8 mouse cellular contexts compared by ENCODE assay signal in genomic region chr7:126799050-126799467, GRCm38 (mm10). TPM values are rescaled to one million over a fixed set of nuclear protein-coding genes. Genes with fewer than 3 reads are reported as not detected.
DNase-seq lines count a peak whose midpoint lies in the region; ATAC-seq and TF ChIP-seq lines count a peak whose summit lies in the region.

No protein-coding gene starts in this region.

- H3K9me3 ChIP-seq in E14TG2a.4 (ENCODE audit: low read length), result no peaks in the 10 kb centered on the region
- H3K9me3 ChIP-seq in forebrain, embryonic 13.5 days (replicated peaks), result no peaks in the 10 kb centered on the region
- H3K9me3 ChIP-seq in neural tube, embryonic 15.5 days (replicated peaks), result no peaks in the 10 kb centered on the region

- intact Hi-C loops in heart, postnatal 14 days (cut with DNase I), result loop anchor here (10.0 kb wide), 2 partner anchors 546 to 676 kb away; partner anchors contain the start of genes Fbrs and Zfp768

- H3K27me3 ChIP-seq in E14TG2a.4 (ENCODE audit: insufficient read depth, low read length), result no peaks in the 10 kb centered on the region
- no peaks in the 10 kb centered on the region for H3K27me3 ChIP-seq in forebrain, embryonic 13.5 days
- no peaks in the 10 kb centered on the region for H3K27me3 ChIP-seq in neural tube, embryonic 15.5 days (replicated peaks)

- under 1% methylated on average over 26 of the region's 36 CpGs for WGBS in forebrain, embryonic 13.5 days
- WGBS in neural tube, embryonic 15.5 days, result under 1% methylated on average over 30 of the region's 36 CpGs

- H3K4me1 ChIP-seq in E14TG2a.4 (replicated peaks; ENCODE audit: low read depth, low read length), result peaks cover 59% of the 10 kb centered on the region
- H3K4me1 ChIP-seq in forebrain, embryonic 13.5 days, result peaks cover 39% of the 10 kb centered on the region
- peaks cover 42% of the 10 kb centered on the region for H3K4me1 ChIP-seq in neural tube, embryonic 15.5 days

- peak; percentile 97 for ATAC-seq in forebrain, embryonic 13.5 days
- peak; percentile 96 for ATAC-seq in neural tube, embryonic 15.5 days (ENCODE audit: low FRiP score)

- no peak for TF ChIP-seq CTCF in E14TG2a.4 (conservative IDR thresholded peaks at IDR 0.05; ENCODE audit: low read length)

- peak overlapping the region; percentile 89 for H3K9ac ChIP-seq in forebrain, embryonic 13.5 days
- peak overlapping the region; percentile 81 for H3K9ac ChIP-seq in neural tube, embryonic 15.5 days (replicated peaks)

- H3K4me3 ChIP-seq in E14TG2a.4 (replicated peaks; ENCODE audit: low read length), result peak overlapping the region; percentile 99
- H3K4me3 ChIP-seq in forebrain, embryonic 13.5 days, result peak overlapping the region; percentile 76
- peak overlapping the region; percentile 85 for H3K4me3 ChIP-seq in neural tube, embryonic 15.5 days (replicated peaks)

- peak; percentile 91 for DNase-seq in c-Kit-positive CD71-positive TER-119-positive erythroid progenitor cells, embryonic 14.5 days (ENCODE audit: low spot score)
- peak; percentile 96 to 97 for DNase-seq in heart, postnatal 14 days
- peak; percentile 98 for DNase-seq in layer of hippocampus, adult 11-12 months (ENCODE audit: low spot score)
- peak; percentile 99 to 100 for DNase-seq in lung, adult 18-20 months
- peak; percentile 94 for DNase-seq in testis, postnatal 14 days (ENCODE audit: low spot score)

- H3K27ac ChIP-seq in forebrain, embryonic 13.5 days, result peak overlapping the region; percentile 93
- H3K27ac ChIP-seq in neural tube, embryonic 15.5 days (replicated peaks), result peak overlapping the region; percentile 95

- H3K36me3 ChIP-seq in E14TG2a.4 (ENCODE audit: insufficient read depth, low read length), result peaks cover 68% of the 10 kb centered on the region
- H3K36me3 ChIP-seq in forebrain, embryonic 13.5 days (ENCODE audit: poor library complexity, severe bottlenecking), result peaks cover 57% of the 10 kb centered on the region
- peaks cover 32% of the 10 kb centered on the region for H3K36me3 ChIP-seq in neural tube, embryonic 15.5 days

- H3K4me2 ChIP-seq in forebrain, embryonic 13.5 days, result peak overlapping the region; percentile 88
- peak overlapping the region; percentile 89 for H3K4me2 ChIP-seq in neural tube, embryonic 15.5 days

RNA-seq across cellular contexts. Expression of gene Fam57b, which starts 1.6 kb away (rescaled TPM):
- 27.0 and 30.0 TPM in 2 replicates for polyA plus RNA-seq in forebrain, embryonic 13.5 days (2015; fragmentation: Nextera tagmentation; extraction: Ambion mirVana)
- total RNA-seq in heart, postnatal 14 days (2021), result 10 to 100 TPM; 12.9 to 13.7 TPM
- polyA plus RNA-seq in neural tube, embryonic 15.5 days (2015; fragmentation: Nextera tagmentation; extraction: Ambion mirVana), result 48.2 and 54.4 TPM in 2 replicates

RNA-seq across cellular contexts. Expression of gene Ppp4c, which starts 6.8 kb away (rescaled TPM):
- polyA plus RNA-seq in forebrain, embryonic 13.5 days (2015; fragmentation: Nextera tagmentation; extraction: Ambion mirVana), result 246 and 258 TPM in 2 replicates
- total RNA-seq in heart, postnatal 14 days (2021), result 10 to 100 TPM; 38.8 to 49.6 TPM
- polyA plus RNA-seq in neural tube, embryonic 15.5 days (2015; fragmentation: Nextera tagmentation; extraction: Ambion mirVana), result 154 and 188 TPM in 2 replicates

RNA-seq across cellular contexts. Expression of gene Tbx6, which starts 17.8 kb away (rescaled TPM):
- 0.43 and 0.55 TPM in 2 replicates for polyA plus RNA-seq in forebrain, embryonic 13.5 days (2015; fragmentation: Nextera tagmentation; extraction: Ambion mirVana)
- total RNA-seq in heart, postnatal 14 days (2021), result under 1 TPM; 0.44 to 0.62 TPM
- 0.34 and 0.35 TPM in 2 replicates for polyA plus RNA-seq in neural tube, embryonic 15.5 days (2015; fragmentation: Nextera tagmentation; extraction: Ambion mirVana)

RNA-seq across cellular contexts. Expression of gene Ypel3, which starts 22.3 kb away (rescaled TPM):
- 124 and 143 TPM in 2 replicates for polyA plus RNA-seq in forebrain, embryonic 13.5 days (2015; fragmentation: Nextera tagmentation; extraction: Ambion mirVana)
- total RNA-seq in heart, postnatal 14 days (2021), result 10 to 100 TPM; 62.9 to 77.1 TPM
- polyA plus RNA-seq in neural tube, embryonic 15.5 days (2015; fragmentation: Nextera tagmentation; extraction: Ambion mirVana), result 187 and 207 TPM in 2 replicates

RNA-seq across cellular contexts. Expression of gene 4930451I11Rik, which starts 32.4 kb away (rescaled TPM):
- polyA plus RNA-seq in forebrain, embryonic 13.5 days (2015; fragmentation: Nextera tagmentation; extraction: Ambion mirVana), result not detected in 2 replicates
- not detected for total RNA-seq in heart, postnatal 14 days (2021)
- polyA plus RNA-seq in neural tube, embryonic 15.5 days (2015; fragmentation: Nextera tagmentation; extraction: Ambion mirVana), result not detected in 2 replicates

Comparison
In these comparisons a context has a peak if more than half of its experiments do, and no peak if none do; other contexts are left out.
1. Peak in every context shown above with its lines: DNase-seq, ATAC-seq, H3K4me3 ChIP-seq and H3K27ac ChIP-seq.